Mouse (Mus musculus) testis, postnatal 10 days (tissue): ENCODE results near the gene Sorbs1.
A peak's percentile ranks its signal among the peaks of the same experiment; 100 is the strongest.

ENCODE experiments used
- DNase-seq: peaks from one replicate; pipeline ENCODE4 v3.0.0; 2021; ENCODE audit warnings: low spot score

Sorbs1 gene

DNA sequence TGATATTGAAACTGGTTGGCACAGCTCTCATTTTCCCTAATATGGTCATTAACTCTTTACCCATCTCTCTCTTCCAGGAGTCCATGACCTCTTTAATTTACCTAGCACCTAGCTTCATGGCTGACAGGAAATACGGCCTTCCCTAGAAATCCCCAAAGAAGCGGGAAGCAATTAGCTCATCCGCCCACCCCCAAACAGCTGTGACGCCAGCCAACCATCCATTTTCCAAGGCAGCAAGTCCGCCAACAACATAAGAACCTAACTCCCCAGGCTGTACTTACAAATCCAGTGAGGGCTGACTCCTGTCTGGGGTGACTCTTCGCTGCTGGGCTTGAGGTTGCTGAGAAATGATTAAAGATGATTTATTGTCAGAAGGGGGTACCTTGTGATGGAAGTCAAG is 214.4 kb downstream of the Sorbs1 start:
- no peak for DNase-seq

DNA sequence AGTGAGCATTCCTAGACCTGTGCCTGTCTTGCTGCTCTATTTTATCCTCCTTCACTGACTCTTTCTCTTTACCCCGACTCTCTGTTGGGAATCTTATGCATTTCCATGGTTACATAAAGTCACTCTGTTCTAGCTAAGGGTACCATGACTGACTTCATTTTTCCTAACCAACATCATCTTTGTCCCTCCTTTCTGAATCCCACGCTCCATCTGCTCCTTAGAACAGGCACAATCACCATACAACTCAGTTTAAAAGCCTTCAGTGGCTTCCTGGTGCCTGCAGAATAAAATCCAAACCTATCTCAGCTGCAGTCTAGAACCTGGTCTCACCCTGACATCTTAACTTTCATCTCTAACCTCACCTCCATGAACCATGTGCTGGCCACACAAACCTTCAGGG is 215.0 kb downstream of the Sorbs1 start:
- no peak for DNase-seq

DNA sequence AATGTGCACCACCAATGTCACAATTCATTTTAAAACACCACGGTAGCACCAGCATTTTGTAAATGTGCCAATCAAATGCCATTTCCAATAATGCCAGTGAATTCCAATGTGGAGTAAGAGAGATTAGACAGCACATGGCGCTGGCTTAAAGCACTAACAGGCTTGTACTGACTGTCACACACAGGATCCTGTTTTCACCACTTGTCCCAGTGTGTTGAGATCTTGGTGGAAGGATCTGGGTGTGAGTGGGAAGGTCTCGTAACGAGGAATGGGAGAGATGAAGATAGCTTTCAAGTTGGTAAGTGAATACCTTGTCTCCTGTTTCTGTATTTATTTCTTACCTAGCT is 215.8 kb downstream of the Sorbs1 start:
- DNase-seq, result no peak

DNA sequence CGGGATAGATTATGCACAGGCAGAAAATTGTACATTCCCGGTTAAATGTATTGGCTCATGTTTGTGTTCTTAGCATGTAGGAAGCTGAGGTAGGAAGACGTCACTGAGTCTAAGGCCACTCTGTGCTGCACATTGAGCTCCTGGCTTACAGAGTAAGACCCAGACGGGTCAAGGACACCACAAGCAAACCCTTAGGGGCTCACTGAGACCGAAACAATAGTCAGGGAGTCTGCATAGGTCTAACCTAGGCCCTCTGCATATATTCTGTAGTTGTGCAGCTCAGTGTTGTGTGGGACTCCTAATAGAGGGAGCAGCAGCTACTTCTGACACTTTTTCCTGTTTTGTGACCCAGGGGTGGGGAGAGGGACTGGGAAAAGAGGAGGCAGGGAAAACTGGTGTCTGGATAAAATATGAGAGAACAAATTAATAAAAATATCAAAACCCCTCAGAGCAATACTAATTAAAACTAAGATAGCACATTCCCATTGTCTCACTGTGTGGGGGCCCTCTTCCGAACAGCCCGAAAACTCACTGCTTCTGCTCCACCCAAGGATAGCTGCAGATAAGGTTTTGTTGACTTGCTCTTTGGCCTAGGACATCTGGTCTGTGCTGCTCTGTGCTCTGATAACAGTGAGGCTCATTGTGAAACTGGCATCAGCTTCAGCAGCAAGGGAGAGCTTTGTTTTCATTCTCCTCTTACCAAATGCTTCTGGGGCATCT is 216.3 kb downstream of the Sorbs1 start:
- no peak for DNase-seq

DNA sequence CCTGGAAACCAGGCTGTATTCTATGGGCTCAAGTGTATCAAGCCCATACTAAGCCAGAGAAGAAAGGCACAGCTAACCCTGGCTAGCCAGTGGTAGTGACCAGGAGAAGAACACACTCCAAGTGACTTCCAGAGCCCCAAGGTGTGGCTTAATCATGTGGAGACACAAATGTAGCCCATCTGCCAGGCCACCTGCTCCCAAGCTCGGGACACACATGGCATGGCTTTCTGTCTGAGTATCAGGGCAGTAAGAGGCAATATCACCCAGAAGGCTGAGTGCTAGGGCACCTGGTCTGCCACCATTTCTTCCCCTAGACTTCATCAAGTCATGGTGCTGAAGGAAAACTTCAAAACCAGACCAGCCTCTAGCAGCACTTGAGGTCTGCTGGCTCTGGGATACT is 219.3 kb downstream of the Sorbs1 start:
- DNase-seq, result no peak

DNA sequence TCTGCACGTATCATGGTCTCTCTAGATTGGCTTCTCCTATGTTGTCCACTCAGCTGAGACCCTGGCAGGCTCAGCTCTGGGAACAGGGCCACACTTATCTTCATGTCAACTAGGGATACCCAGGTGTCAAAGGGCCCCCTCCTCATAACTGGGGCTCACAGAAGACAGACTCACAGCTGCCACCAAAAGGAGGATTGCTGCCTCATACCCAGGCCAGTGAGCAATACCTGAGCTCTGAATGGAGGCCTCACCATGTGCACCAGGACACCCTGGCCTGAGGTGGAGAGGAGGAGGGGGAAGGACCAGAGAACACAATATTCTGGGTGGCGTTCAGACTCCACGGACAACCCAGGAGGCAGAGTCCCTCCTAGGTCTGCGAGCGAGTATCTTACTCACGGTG is 219.8 kb downstream of the Sorbs1 start:
- DNase-seq, result no peak

DNA sequence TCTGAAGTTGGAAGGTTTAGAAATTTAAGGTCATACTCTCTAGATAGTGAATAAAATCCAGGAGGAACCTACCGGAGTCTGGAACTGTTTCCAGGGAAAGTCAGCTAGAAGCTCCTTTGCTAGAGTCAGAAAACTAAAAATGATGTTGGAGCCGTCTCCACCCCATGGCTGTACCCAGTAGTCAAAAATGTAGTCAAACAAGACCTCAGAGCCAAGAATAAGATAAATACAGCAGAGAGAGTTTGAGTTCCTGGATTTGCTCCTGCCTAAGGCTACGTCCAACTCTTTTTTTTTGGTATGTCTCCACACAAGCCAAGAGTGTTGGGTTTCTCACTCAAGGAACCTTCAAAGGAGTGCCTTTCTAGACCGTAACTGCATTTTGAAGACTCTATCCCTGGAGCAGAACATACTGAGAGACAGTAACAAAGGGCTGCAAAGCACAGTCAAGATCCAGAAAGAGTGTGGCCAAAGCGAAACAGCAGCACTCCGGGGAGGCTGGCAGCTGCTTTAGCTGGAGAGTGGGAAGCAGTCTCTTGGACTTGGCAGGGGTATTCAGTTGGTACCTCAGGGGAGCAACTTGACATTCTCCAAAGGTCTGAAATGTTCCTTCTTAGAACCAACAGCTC is 223.4 kb downstream of the Sorbs1 start:
- no peak for DNase-seq

DNA sequence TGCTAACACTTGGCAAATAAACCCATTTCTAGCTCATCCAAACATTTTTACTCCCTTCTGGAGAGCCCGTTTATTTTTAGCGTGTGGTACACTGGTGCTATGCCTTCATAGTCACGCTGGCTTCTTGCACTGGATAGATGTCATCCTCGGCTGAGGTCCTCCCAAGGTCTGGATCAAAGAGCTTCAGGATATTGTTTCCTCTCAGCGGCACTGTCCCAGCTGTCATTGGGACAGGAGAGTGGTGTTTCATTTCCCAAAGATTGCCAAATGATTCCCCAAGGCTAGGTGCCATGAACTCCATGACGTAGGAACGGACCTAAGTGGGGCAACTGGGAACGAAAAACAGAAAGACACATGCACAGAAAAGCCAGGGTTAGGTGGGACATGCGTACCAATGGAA is 225.2 kb downstream of the Sorbs1 start:
- DNase-seq, result no peak

DNA sequence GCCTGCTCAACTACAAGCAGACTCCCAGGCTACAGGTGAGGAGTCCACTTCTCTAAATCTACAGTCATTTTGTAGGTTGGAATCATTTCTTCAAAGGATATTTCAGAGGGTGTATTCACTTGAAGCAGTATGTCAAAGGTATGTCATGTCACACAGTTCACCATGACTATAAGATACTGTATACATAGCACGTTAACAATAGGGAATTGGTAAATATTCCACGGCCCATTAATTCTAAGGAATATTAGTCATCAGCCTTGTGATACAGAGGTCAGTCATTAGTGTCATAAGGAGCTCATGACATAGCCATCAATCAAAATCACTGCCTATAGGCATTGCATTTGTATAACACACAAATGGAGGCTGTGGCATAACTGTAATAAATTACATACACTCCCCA is 228.9 kb downstream of the Sorbs1 start:
- no peak for DNase-seq

DNA sequence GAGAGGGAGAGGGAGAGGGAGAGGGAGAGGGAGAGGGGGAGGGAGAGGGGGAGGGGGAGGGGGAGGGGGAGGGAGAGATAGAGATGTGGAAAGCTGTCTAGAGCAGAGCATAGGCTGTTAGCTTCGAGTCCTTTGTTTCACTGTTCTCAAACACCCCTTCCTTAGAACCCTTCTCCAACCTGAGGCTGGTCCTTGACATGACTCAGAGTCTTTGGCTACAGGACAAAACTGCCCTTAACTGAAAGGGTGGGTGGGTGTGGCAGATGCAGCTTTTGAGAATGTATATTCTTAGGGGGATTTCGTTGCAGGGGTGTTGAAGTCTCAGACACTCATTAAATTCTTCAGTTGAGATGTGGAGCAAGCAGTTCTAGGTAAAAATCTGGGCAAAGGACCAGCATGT is 230.2 kb downstream of the Sorbs1 start:
- DNase-seq, result no peak

DNA sequence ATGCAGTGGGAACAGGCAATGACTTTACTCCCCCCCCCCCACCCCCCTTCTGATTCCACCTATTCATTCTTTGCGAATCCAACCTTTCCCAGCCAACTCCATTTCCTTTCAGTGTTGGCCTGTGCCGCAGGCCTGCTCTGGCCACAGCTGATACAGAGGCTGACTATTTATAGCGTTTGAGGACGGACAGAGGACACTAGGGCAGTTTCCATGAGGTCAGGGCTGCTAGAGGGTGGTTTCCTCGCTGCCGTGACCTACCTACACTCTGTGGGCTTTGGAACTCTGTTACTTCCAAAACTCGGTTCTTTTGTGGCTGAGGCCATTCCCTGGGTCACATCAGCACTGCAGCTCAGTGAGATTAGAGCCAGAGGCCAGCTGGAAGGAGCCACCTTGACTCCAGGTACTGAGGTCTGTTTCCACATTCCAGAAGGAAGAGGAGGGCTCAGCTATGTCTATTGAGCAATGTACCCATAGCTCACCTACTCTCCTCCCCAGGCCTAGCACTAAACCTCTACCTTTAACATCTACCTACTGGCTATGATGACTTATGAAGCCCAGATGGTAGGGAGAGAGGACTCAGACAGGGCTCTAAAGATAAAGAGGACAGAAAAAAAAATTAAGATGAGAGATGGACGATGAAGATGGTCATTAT is 235.1 kb downstream of the Sorbs1 start:
- no peak for DNase-seq

DNA sequence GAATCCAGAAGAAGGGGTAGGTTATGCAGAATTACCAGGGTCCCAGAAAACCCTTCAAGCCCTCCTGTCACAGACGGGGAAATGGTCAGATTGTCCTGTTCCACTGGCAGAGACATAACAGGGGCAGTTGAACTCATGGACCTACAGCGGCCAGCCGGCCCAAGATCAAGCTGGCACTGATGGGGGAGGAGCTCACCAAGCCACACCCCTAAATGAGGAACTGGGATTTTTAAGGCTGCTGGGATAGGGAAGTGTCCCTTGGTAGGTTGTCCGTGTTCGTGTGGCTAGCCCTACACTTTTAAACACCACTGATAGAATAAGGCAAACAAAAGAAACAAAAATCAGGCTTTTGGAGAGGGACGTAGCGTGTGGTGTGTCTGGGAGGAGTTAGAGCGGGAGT is 236.1 kb downstream of the Sorbs1 start:
- no peak for DNase-seq

DNA sequence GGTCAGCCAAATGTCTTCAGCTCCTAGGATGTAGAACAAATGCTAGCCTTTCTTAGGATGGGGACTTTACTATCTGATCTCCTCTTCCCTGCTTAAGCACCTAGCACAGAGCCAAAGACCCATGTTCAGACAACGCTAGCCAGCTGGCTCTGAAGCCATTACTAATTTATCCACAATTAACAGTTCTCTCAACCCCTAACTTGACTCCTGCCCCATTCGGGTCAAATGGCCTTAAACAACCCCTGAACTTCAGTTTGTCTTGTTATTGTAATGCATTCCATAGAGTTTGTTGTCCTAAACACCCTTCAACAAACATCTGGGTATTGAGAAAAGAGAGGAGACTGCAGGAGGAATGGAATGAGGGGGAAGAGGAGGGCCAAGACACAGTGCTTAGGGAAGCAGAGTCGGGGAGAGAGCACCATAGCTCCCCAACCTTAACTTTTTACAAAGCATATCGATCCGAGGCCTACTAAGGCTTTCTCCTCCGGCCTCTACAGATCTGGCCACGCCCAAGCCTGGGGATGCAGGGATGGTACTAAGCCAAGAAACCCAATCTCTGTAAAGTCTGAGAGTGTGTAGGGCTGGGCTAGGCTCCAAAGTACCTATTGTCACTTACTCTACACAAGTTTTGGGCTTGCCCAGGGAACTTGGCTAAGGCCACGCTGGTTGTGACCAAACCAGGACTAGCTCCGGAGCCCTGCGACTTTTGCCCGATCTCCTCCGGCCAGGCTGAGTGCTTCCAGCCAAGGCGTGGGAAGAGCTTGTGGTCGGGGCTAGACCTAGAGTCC is 238.0 kb downstream of the Sorbs1 start:
- no peak for DNase-seq

DNA sequence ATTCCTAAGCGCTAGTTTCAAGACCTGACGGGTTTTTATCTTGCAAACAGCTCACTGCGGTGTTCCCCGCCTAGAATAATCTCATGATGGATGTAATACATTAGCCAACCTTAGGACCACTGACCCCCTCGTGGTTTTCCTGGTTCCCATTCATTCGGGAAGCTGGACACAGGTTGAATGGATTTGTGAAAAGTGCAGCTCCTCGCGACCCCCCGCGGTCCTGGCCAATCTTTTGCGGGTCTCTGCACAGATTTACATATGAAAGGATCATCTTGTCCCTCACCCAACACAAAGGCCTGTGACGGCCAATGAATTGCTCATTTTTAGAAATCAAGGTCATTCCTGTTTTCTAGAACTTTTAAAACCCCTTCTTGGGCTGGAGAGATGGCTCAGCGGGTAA is 240.9 kb downstream of the Sorbs1 start:
- no peak for DNase-seq

DNA sequence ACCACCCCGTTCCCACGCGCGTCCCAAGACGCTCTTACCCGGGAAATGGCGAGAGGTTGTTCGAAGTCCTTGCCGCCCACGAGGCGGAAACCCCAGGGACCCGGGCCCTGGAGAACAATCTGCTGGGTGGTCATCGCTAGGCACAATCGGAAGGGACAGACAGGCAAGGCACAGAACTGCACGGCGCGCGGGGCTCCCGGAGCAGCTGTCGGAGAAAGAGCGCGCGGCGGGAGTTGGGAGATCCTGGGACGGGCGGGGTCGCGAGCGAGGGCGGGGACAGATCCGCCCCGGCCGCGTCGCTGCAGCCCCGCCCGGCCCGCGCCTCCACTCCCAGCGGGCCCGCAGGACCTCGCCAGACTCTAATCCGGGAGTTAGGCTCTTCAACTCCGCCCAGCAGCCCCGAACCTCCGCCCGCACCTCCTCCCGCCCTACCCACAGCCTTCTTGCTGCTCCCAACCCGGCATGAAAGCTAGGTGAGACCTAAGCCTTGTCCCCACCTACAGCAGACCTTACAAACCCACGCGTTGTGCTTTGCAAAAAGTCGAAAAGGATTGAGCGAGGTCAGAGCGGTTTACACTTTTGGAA is 242.2 kb downstream of the Sorbs1 start, which contains the start of gene Pdlim1:
Gene Pdlim1, minus strand, starts transcription at position 535 of the 585 bp plus-strand sequence.
- peak; percentile 82 for DNase-seq

DNA sequence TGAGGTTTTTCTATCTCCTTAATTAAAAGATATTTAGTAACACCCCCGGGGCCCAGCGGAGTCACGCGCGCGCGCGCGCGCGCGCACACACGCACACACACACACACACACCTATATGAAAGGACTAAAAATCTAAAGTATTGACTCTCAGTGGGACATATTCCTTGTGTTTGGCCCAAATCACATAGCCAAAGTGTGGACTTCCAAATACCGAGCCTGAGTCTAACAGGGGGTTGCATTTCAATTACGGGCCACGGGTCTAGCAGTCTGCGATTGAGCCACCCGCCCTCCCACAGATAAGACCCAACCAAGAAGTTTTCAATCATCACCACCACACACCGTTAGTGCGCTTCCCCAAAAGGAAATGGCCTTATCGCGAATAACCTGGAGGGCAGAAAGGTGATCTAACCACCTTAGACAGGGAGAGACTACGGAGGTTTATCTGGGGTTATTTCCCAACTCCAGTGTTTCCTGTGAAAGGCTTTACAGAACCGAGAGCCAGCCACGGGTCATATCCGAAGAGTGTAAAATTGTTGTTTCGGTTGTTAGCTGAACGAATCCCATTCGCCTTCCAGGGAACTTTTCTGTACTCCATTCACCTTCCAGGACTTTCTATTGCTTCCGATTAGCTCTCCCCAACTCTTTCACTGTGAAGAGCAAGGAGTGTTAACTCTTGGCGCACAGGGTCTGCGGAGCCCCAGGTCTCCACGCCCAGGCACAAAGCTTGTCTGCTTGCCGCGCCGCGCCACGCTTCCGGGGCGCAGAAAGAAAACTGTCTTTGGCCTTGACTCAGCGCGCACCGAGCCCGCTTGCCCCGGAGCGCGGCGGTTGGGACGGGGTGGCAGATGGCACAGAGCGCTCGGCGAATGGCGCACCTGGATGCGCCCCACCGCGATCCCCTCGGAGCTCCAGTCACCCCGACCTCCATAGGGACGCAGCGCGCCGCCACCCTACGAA is 242.9 kb downstream of the Sorbs1 start:
- DNase-seq, result peak; percentile 56

DNA sequence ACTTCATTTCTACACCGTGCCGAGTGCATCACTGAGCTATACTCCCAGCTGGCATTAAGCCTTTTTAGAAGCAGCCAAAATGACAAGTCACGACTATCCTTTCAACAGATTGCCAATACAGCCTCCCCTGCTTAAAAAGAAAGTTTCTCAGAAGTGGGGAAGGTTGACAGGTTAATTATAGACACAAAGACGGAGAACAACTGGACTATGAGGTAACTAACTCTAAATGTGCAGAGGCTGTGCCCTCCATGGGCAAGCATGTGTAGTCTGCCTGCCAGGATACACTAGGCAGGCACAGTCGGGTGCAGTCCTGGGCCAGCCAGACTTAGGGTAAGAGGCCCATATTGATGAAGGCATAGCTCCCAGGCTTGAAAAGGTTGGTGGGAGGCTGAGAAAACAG is 244.1 kb downstream of the Sorbs1 start:
- no peak for DNase-seq

DNA sequence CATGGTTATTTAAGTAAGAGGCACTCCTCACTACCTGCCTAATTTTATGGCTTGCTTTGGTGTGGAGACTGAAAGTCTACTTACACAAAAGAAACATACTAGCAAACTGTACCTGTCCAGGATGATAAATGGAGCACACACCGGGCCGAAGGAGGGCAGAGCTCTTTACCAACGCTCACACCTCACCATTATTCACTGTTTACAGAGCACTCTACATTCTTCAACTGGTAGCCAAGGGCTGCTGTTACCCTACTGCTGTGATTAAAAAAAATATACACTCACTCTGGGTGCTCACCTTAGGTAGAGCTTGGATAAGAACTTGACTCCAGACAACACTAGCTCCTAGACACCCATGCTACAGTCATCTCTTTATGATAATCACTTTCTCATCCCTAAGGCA is 245.1 kb downstream of the Sorbs1 start:
- DNase-seq, result no peak

DNA sequence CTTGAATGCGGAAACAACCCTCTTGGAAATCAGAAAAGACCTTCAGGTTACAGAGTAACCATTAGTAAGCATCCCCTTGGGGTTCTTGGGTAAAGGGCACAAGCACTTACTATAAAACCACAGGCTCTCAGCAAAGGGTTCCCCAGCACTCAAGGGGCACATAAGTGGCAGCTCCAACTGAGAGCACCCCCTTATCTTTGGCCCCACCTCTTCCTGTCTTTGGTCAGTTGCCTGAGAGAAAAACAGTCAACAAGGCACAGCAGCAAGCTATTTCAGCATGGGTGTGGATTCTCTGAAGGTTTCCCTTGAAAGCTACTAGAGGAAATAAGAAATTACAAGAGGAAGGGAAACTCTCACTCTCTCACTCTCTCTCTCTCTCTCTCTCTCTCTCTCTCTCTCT is 246.2 kb downstream of the Sorbs1 start:
- no peak for DNase-seq

DNA sequence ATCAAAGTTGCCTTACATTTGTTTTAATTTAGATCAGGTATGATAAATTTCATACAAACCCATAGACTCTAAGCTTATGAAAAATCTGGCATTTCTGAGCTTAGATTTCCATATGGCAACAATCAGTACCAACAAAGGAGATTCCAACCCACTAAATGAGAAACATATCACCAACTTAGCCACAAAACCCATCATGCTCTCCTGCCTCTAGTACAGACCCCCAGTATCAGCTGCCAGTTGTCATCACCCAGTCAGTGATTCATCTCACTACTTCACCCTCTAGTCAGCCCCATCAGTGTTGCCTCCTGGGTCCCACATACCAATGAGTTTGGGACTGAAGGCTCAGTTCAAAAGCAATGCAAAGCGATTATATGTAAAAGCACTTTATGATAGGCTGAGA is 254.1 kb downstream of the Sorbs1 start:
- DNase-seq, result no peak

DNA sequence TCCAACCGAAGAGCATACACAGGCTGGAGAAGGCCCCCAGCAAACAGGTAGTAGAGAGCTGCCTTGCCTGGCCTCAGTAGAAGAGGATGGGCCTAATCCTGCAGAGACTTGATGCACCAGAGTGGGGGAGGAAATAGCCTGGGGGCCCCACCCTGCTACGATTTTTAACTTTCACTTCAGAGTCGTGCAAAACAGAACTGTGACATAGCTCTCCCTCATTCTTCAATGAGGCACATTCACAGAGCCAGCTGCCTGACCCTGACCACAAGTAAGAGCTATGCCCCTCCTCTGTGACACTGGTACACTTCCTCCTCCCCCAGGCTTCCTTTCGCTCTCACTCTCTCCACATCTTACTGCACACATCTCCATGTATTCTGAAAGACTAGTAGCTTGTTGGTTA is 256.2 kb downstream of the Sorbs1 start:
- no peak for DNase-seq
